Mouse (Mus musculus) A20 (cell line): ENCODE measurements at regions not wholly inside any gene's neighbourhood (a gene's known extent, or its start where the extent isn't known, plus 50 kb on each side); places are given as distances from the start of the nearest gene placed in this dataset.
A peak's percentile ranks its signal among the peaks of the same experiment; 100 is the strongest.

Source experiments
- DNase-seq: peaks from one replicate; pipeline ENCODE4 v3.0.0-alpha.2; 2011; ENCODE audit warnings: low read depth, low spot score

DNA sequence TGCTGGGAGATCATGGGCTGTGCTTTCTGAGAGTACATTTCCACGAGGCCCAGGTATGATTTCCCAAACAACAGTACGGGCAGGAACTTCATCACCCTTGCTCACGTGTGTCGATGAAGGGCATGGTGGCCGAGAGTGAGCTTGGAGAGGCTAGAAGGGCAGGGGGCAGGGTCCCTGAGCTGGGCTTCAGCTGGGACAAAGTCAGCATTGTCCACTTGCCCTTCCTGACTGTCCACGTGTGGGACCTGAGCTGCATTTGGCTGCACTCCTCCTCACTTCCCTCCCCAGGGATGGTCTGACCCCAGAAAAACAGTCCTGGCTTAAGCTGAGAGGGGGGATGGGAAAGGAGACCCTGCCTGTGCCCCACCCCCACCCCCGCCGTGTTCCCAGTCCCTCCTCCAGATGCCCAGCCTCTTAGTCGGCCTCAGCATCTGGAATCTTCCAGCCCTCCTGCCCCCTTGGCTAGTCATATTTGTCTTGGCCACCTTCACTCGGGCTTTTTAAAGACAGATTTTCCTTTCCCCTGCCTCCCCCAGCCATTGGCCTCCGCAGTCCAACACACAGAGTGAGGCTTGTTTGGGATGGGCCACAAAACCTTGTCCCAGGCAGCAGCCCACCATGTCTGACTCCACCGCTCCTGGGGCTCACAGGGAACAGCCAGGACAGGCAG, 58.6 kb downstream of the Isg20 start:
- DNase-seq, result no peak

- no peak for DNase-seq
Measured at GRCm38 (mm10) chr7:78989751-78990206, 63.5 kb upstream of the Acan start.

GRCm38 (mm10) chr7:78990302-78991038, 62.8 kb upstream of the Acan start:
- no peak for DNase-seq

- DNase-seq, result no peak
Measured at GRCm38 (mm10) chr7:78992991-78993390, 60.3 kb upstream of the Acan start.

GRCm38 (mm10) chr7:78994134-78994533, 59.1 kb upstream of the Acan start:
- DNase-seq, result no peak

DNA sequence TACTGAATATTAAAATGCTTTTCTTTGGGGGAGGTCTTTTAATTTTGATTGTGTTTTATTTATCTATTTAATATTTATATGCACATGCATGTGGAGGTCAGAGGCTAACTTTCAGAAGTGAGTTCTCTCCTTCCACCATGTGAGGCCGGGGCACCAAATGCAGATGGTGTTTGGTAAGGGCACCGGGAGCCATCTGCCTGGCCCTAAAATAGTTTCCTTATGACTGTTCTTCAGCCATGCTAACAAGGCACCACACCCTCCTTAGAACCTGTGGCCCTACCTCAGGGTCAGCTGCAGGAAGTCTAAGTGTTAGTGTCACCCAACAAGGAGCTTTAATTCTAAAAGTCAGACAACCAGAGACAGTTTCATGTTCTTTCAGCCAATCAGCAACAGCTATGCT, 58.2 kb upstream of the Acan start:
- DNase-seq, result peak; percentile 50

- no peak for DNase-seq
Measured at GRCm38 (mm10) chr7:78995820-78996219, 57.5 kb upstream of the Acan start.
